ENCODE assay signal across 8 mouse cellular contexts in genomic region chr8:50293501-50293900, GRCm38 (mm10).
A peak's percentile ranks its signal among the peaks of the same experiment; 100 is the strongest.
DNase-seq lines count a peak whose midpoint lies in the region; ATAC-seq lines count a peak whose summit lies in the region.

No protein-coding gene starts in this region.

- H3K9me3 ChIP-seq in hindbrain, embryonic 11.5 days (ENCODE audit: control insufficient read depth, low read length), result no peaks in the 10 kb centered on the region

- no peak overlapping the region for H3K4me2 ChIP-seq in hindbrain, embryonic 11.5 days (replicated peaks; ENCODE audit: low read depth, low read length)

- peak; percentile 68 for ATAC-seq in hindbrain, embryonic 11.5 days (ENCODE audit: low FRiP score)
- ATAC-seq in megakaryocyte progenitor cell, adult 5-6 weeks (replicated peaks; ENCODE audit: poor library complexity), result peak; percentile 90

- H3K4me1 ChIP-seq in hindbrain, embryonic 11.5 days (replicated peaks; ENCODE audit: control insufficient read depth, insufficient read depth, low read length), result no peaks in the 10 kb centered on the region

- H3K4me3 ChIP-seq in hindbrain, embryonic 11.5 days (ENCODE audit: low read depth, low read length), result no peak overlapping the region

- 11% methylated on average over 4 of the region's 4 CpGs for WGBS in hindbrain, embryonic 11.5 days

- DNase-seq in heart, adult 18-20 months, result peak; percentile 4 to 48
- DNase-seq in heart, postnatal 25 days (ENCODE audit: low spot score), result no peak
- peak; percentile 61 for DNase-seq in WW6 (ENCODE audit: low read depth, low spot score)
- DNase-seq in embryo, embryonic 10.5 days (ENCODE audit: low spot score), result peak; percentile 96
- DNase-seq in hindbrain, embryonic 11.5 days (ENCODE audit: low spot score), result peak; percentile 90
- DNase-seq in layer of hippocampus, adult 8-10 months (ENCODE audit: low spot score in 2 of 2), result peak; percentile 63 to 65
- peak; percentile 14 for DNase-seq in splenic B cell, adult 2 months (ENCODE audit: low read depth, low spot score)

- intact Hi-C loops in heart, postnatal 25 days (cut with DNase I), result no loop called here

- H3K27me3 ChIP-seq in hindbrain, embryonic 11.5 days (ENCODE audit: control insufficient read depth, insufficient read depth, low read length), result no peaks in the 10 kb centered on the region
- no peaks in the 10 kb centered on the region for H3K27me3 ChIP-seq in splenic B cell, adult 2 months (ENCODE audit: control insufficient read depth, insufficient read depth, low read length, poor library complexity, severe bottlenecking)

- H3K27ac ChIP-seq in hindbrain, embryonic 11.5 days (ENCODE audit: low read depth, low read length), result no peak overlapping the region

- H3K9ac ChIP-seq in hindbrain, embryonic 11.5 days (ENCODE audit: low read depth, low read length), result no peak overlapping the region

- H3K36me3 ChIP-seq in hindbrain, embryonic 11.5 days (ENCODE audit: control insufficient read depth, insufficient read depth, low read length), result no peaks in the 10 kb centered on the region
- no peaks in the 10 kb centered on the region for H3K36me3 ChIP-seq in splenic B cell, adult 2 months (ENCODE audit: control insufficient read depth, insufficient read depth, low read length, poor library complexity, severe bottlenecking)
